Mouse (Mus musculus) CH12.LX (cell line): Measurements from ENCODE around the gene Plekha8.

Experiments used
- ELF1 ChIP-seq: IDR thresholded peaks from 2 replicates; pipeline ENCODE4 v1.6.1; 2014; ENCODE audit warnings: low read depth, mild to moderate bottlenecking, inconsistent platforms, low read length, improper control_type of control experiment
- EP300 ChIP-seq: IDR thresholded peaks from 2 replicates; pipeline ENCODE4 v1.6.1; 2011; ENCODE audit warnings: low read length, improper control_type of control experiment
- MYC ChIP-seq: IDR thresholded peaks from 2 replicates; pipeline ENCODE4 v1.6.1; 2011; ENCODE audit warnings: low read depth, mild to moderate bottlenecking, improper control_type of control experiment, low read length
- NRF1 ChIP-seq: IDR thresholded peaks from 2 replicates; pipeline ENCODE4 v1.6.1; 2014; ENCODE audit warnings: low read depth, mild to moderate bottlenecking, inconsistent platforms, low read length, improper control_type of control experiment, moderate library complexity
- POLR2A ChIP-seq: IDR thresholded peaks from 2 replicates; pipeline ENCODE4 v1.6.1; 2011; ENCODE audit warnings: low read depth, mild to moderate bottlenecking, improper control_type of control experiment, low read length

DNA sequence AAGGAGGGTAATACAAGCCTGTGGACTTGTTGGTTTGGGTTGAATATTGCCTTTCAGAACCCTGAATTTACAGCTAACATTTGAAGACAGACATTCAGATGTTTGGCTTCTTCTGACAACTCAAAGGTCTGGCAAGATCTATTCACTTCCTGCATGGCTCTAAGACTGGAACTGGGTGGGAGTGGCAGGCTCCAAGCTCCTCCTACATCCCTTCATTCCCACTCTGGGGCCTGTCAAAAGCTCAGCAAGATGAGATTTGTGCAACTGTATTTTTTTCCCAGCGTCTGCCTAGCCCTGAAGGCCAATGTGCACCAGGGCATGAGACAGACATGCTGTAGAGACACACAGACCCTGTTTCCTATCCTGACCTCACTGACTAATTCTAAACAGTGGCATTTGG is 39.1 kb upstream of the Plekha8 start:
- TF ChIP-seq ELF1 (no peak), EP300 (no peak), POLR2A (no peak), NRF1 (no peak), MYC (no peak)
